Mouse (Mus musculus) kidney, postnatal 0 days (tissue): ENCODE data around the gene Ror2. TPM values are rescaled to one million over a fixed set of nuclear protein-coding genes. Genes with fewer than 3 reads are reported as not detected.

ENCODE experiments used
- ATAC-seq: fragments of 200-750 bp; cut with Nextera tagmentation; replicated peaks from 2 replicates; pipeline ENCODE4 v1.8.0; 2017; ENCODE audit warnings: low read depth, moderate number of reproducible peaks, moderate TSS enrichment, moderate library complexity; ENCODE audit not compliant: low FRiP score
- DNase-seq: peaks from one replicate; pipeline ENCODE4 v3.0.0-alpha.2; 2016; ENCODE audit warnings: low spot score
- H3K27ac ChIP-seq: fragments of 300-500 bp; sonication (generic); 2 replicates; pipeline ENCODE4 v1.5.1; 2014; ENCODE audit warnings: mild to moderate bottlenecking
- H3K27me3 ChIP-seq: fragments of 300-500 bp; sonication (generic); 2 replicates; pipeline ENCODE4 v1.6.1; 2014; ENCODE audit warnings: low read length, mixed read lengths; ENCODE audit not compliant: insufficient read depth
- H3K36me3 ChIP-seq: fragments of 300-500 bp; sonication (generic); 2 replicates; pipeline ENCODE4 v1.6.1; 2014; ENCODE audit warnings: low read length, mixed read lengths; ENCODE audit not compliant: insufficient read depth
- H3K4me1 ChIP-seq: fragments of 300-500 bp; sonication (generic); replicated peaks from 2 replicates; pipeline ENCODE4 v1.6.1; 2014; ENCODE audit warnings: antibody characterized with exemption, low read length, mixed read lengths; ENCODE audit not compliant: insufficient read depth
- H3K4me2 ChIP-seq: fragments of 300-500 bp; sonication (generic); 2 replicates; pipeline ENCODE4 v1.6.1; 2014; ENCODE audit warnings: mild to moderate bottlenecking, low read length, moderate library complexity, mixed read lengths
- H3K4me3 ChIP-seq: fragments of 300-500 bp; sonication (generic); replicated peaks from 2 replicates; pipeline ENCODE4 v1.5.1; 2014; ENCODE audit warnings: low read depth, low read length
- H3K9ac ChIP-seq: fragments of 300-500 bp; sonication (generic); 2 replicates; pipeline ENCODE4 v1.6.1; 2014; ENCODE audit warnings: low read depth, low read length
- H3K9me3 ChIP-seq: fragments of 300-500 bp; sonication (generic); replicated peaks from 2 replicates; pipeline ENCODE4 v1.6.1; 2016; ENCODE audit warnings: low read length, inconsistent platforms, mixed read lengths
- CTCF ChIP-seq: IDR thresholded peaks from 2 replicates; pipeline ENCODE4 v1.5.1; 2016; ENCODE audit warnings: antibody characterized with exemption, low read depth, mild to moderate bottlenecking, moderate library complexity
- WGBS: fragments of 180-500 bp; shearing (Covaris S2); extraction: QIAGEN DNeasy Blood & Tissue Kit; methylation state at CpG from one replicate; pipeline ENCODE4 v1.1.7; 2014; 5-methylcytosine and 5-hydroxymethylcytosine counted together
- polyA plus RNA-seq: library from polyadenylated mRNA; unstranded; fragments of >200 nt; fragmentation: Nextera tagmentation; extraction: Ambion mirVana; gene quantifications from 2 replicates; pipeline ENCODE4 v1.2.1, GENCODE M21; 2015

Gene Ror2
- polyA plus RNA-seq, 1 experiment from 2014 or later, result 7.4 TPM

DNA sequence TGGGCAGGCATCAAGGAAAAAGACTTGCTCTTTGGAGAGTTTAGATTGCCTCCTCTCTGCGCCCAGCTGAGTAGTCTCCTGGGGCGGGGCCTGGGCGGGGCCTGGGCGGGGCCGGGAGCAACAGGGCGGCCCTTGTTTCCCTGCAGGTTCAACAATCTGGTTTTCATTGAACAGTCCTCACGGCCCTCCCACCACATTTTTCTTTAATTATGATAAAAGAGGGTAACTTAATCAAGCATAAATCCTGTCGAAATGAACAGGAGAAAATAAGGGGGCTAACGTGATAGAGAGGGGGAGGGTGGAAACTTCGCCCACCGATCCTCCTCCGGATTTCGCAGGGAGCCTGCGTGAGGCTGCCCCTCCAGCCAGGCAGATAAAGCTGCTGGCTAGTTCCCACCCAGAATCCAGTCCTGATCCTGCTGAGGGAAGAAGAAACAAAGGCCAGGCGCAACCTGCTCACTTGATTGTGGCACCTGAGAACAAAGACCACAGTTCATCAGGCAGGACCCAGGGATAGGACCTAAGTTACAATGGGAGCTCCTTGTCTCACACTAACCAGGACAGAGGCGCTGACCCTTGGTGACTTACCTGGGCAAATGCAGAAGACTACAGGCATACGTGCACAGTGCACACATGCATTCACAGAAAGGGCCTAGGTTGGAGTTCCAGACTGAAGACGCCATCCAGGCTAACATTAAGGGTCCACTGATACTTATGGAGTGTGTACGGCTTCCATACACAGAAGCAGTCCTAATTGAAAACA is 73.8 kb downstream of the Ror2 start:
- H3K27me3 ChIP-seq, result no peaks in the 10 kb centered on the region
- DNase-seq (peak; percentile 81), ATAC-seq (peak; percentile 85)
- no peaks in the 10 kb centered on the region for H3K36me3 ChIP-seq
- peaks cover 18% of the 10 kb centered on the region for H3K4me1 ChIP-seq
- WGBS, result 12% methylated on average over 19 of the region's 19 CpGs
- peak overlapping the region; percentile 40; the same call in 1 of the 2 replicates for H3K9ac ChIP-seq
- peak overlapping the region; percentile 42; the same call in 1 of the 2 replicates for H3K27ac ChIP-seq
- TF ChIP-seq CTCF, result no peak; the same call in 1 of the 2 replicates
- H3K4me2 ChIP-seq, result peak overlapping the region; percentile 54
- peak overlapping the region; percentile 14; the same call in 1 of the 2 replicates for H3K4me3 ChIP-seq
- H3K9me3 ChIP-seq, result no peaks in the 10 kb centered on the region

- H3K36me3 ChIP-seq, result no peaks in the 10 kb centered on the region
- H3K27me3 ChIP-seq, result no peaks in the 10 kb centered on the region
- no peak overlapping the region for H3K4me3 ChIP-seq
- TF ChIP-seq CTCF, result no peak
- ATAC-seq, result no peak
- 79% methylated on average over 10 of the region's 10 CpGs for WGBS
- peaks cover 24% of the 10 kb centered on the region for H3K4me1 ChIP-seq
- H3K9me3 ChIP-seq, result no peaks in the 10 kb centered on the region
- no peak for DNase-seq
- H3K9ac ChIP-seq, result no peak overlapping the region
- no peak overlapping the region for H3K4me2 ChIP-seq
- H3K27ac ChIP-seq, result no peak overlapping the region
Observed at GRCm38 (mm10) chr13:53208556-53208955, 77.4 kb downstream of the Ror2 start.

- TF ChIP-seq CTCF, result no peak
- H3K4me3 ChIP-seq, result no peak overlapping the region
- no peak overlapping the region for H3K9ac ChIP-seq
- H3K9me3 ChIP-seq, result no peaks in the 10 kb centered on the region
- 24% methylated on average over 17 of the region's 17 CpGs for WGBS
- H3K4me2 ChIP-seq, result no peak overlapping the region
- peak; percentile 26; the same call in 1 of the 2 replicates for ATAC-seq
- H3K4me1 ChIP-seq, result peaks cover 20% of the 10 kb centered on the region
- DNase-seq, result peak; percentile 59
- no peaks in the 10 kb centered on the region for H3K36me3 ChIP-seq
- H3K27ac ChIP-seq, result 0 out of 2 replicates have a peak overlapping the region, but pooled peaks have one; percentile 0
- H3K27me3 ChIP-seq, result no peaks in the 10 kb centered on the region
Observed at GRCm38 (mm10) chr13:53205128-53205911, 80.6 kb downstream of the Ror2 start.

DNA sequence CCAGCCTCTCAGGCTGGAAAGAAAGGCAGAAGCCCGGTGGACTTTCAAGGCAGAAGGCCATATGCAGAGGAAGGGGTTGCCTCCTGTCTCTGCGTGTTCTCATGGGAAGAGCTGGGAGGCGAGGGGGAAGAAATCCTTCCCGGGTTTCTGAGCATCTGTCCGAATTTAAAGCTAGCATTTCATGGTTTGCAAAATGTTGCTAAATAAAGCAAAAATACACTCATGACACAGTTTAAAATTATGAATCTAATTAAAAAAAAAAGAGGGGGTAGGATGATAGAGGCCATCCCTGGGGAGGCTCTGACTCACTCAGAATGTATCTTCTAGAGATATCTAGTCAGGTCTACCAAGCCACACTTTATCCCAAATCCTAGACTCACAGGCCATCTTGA is 83.5 kb downstream of the Ror2 start:
- H3K4me3 ChIP-seq, result no peak overlapping the region
- ATAC-seq (no peak), DNase-seq (no peak)
- no peak overlapping the region for H3K9ac ChIP-seq
- peak overlapping the region; percentile 92 for H3K27ac ChIP-seq
- WGBS, result 54% methylated on average over 5 of the region's 5 CpGs
- no peaks in the 10 kb centered on the region for H3K9me3 ChIP-seq
- H3K36me3 ChIP-seq, result no peaks in the 10 kb centered on the region
- H3K27me3 ChIP-seq, result no peaks in the 10 kb centered on the region
- peaks cover 20% of the 10 kb centered on the region for H3K4me1 ChIP-seq
- H3K4me2 ChIP-seq, result peak overlapping the region; percentile 36; the same call in 1 of the 2 replicates
- no peak for TF ChIP-seq CTCF

GRCm38 (mm10) chr13:53201628-53202438 is 84.1 kb downstream of the Ror2 start:
- DNase-seq, result peak; percentile 97
- TF ChIP-seq CTCF, result no peak
- WGBS, result 2% methylated on average over 18 of the region's 18 CpGs
- ATAC-seq, result peak; percentile 68; the same call in 1 of the 2 replicates
- Histone ChIP-seq H3K4me2 (peak overlapping the region; percentile 36; the same call in 1 of the 2 replicates), H3K36me3 (no peaks in the 10 kb centered on the region), H3K9ac (no peak overlapping the region), H3K9me3 (no peaks in the 10 kb centered on the region), H3K27ac (peak overlapping the region; percentile 92), H3K4me1 (peaks cover 20% of the 10 kb centered on the region), H3K4me3 (no peak overlapping the region), H3K27me3 (no peaks in the 10 kb centered on the region)
